Mouse (Mus musculus) thymus, adult 2 months (tissue): ENCODE results near the gene Zfp706. TPM values are rescaled to one million over a fixed set of nuclear protein-coding genes. Genes with fewer than 3 reads are reported as not detected.

Experiments
- DNase-seq: peaks from one replicate; pipeline ENCODE4 v3.0.0; 2021
- H3K27ac ChIP-seq: fragments of 200-500 bp; 2 replicates; pipeline ENCODE4 v1.5.1; 2012; ENCODE audit warnings: low read length, control low read depth; ENCODE audit not compliant: control insufficient read depth, insufficient read depth
- H3K27me3 ChIP-seq: fragments of 200-500 bp; 2 replicates; pipeline ENCODE4 v1.6.1; 2012; ENCODE audit warnings: mild to moderate bottlenecking, low read length, moderate library complexity, mixed read lengths; ENCODE audit not compliant: control insufficient read depth, insufficient read depth
- H3K36me3 ChIP-seq: fragments of 200-500 bp; 2 replicates; pipeline ENCODE4 v1.6.1; 2012; ENCODE audit warnings: mild to moderate bottlenecking, low read length, moderate library complexity; ENCODE audit not compliant: control insufficient read depth, insufficient read depth
- H3K4me1 ChIP-seq: fragments of 200-500 bp; replicated peaks from 2 replicates; pipeline ENCODE4 v1.6.1; 2012; ENCODE audit warnings: low read length; ENCODE audit not compliant: control insufficient read depth, insufficient read depth
- H3K4me3 ChIP-seq: fragments of 200-500 bp; 2 replicates; pipeline ENCODE4 v1.5.1; 2012; ENCODE audit warnings: mild to moderate bottlenecking, low read length, control low read depth, moderate library complexity; ENCODE audit not compliant: control insufficient read depth, insufficient read depth
- CTCF ChIP-seq: fragments of 200-500 bp; IDR thresholded peaks from 2 replicates; pipeline ENCODE4 v1.5.1; 2012; ENCODE audit warnings: mild to moderate bottlenecking, control low read depth, low read length, moderate library complexity, borderline replicate concordance; ENCODE audit not compliant: control insufficient read depth, poor library complexity, insufficient read depth; ENCODE audit errors: extremely low read depth
- POLR2A ChIP-seq: fragments of 200-500 bp; IDR thresholded peaks from 2 replicates; pipeline ENCODE4 v1.6.1; 2012; ENCODE audit warnings: mild to moderate bottlenecking, low read length, control low read depth, moderate library complexity; ENCODE audit not compliant: control insufficient read depth, poor library complexity, insufficient read depth; ENCODE audit errors: extremely low read depth
- WGBS: fragments of 180-500 bp; shearing (Covaris S2); methylation state at CpG from one replicate; pipeline ENCODE4 v1.1.7; 2018; 5-methylcytosine and 5-hydroxymethylcytosine counted together
- polyA plus RNA-seq: library from polyadenylated mRNA; depleted of rRNA; stranded (reverse); fragments of >200 nt; gene quantifications from 2 replicates; pipeline ENCODE4 v1.2.3, GENCODE M21; 2012

Zfp706 gene
- polyA plus RNA-seq, 1 experiment, result 33.7 TPM

DNA sequence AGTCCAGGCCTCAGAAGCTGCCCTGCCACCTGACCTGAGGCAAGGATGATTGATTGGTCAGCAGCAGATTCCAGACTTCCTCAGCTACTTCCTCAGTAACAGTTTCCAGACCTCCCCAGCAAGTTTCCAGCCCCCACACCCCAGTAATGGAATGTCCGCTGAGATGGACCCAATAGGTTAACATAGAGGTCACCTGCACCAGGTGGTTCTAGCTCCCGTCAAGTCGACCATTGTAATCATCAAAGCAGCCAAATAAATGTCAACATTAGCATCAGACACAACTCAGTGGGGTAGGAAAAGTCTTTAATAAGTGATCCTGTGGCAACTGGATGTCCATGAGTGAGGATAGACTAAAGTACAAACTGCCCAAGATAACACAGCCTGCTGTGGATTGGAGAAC, 3.7 kb upstream of the Zfp706 start:
- Histone ChIP-seq H3K4me3 (no peak overlapping the region), H3K4me1 (no peaks in the 10 kb centered on the region), H3K27ac (no peak overlapping the region), H3K36me3 (no peaks in the 10 kb centered on the region), H3K27me3 (no peaks in the 10 kb centered on the region)
- no peak for DNase-seq
- 84% methylated on average over 3 of the region's 3 CpGs for WGBS
- TF ChIP-seq CTCF (no peak), POLR2A (no peak)

DNA sequence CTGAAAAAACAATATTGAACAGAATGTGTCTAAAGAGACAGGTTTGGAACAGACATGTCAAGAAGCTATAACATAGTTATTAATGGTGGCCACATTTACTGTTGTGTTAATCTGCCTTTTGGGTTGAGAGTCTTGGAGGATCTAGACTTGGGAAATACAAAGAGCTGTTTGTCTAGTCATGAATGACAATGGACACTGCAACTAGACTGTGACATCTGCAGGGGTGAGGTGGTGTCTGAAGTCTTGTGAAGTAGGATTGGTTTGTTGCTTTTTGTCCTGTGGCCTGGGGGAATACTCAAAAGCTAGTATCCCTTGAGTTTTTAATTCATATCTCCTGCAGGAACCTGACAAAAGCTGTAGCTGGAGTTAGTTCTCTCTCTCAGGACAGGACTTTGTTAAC, 973 bp upstream of the Zfp706 start:
- peaks cover 4% of the 10 kb centered on the region for H3K4me1 ChIP-seq
- H3K27me3 ChIP-seq, result no peaks in the 10 kb centered on the region
- DNase-seq, result no peak
- no peak overlapping the region for H3K4me3 ChIP-seq
- no peak overlapping the region for H3K27ac ChIP-seq
- TF ChIP-seq CTCF, result no peak
- TF ChIP-seq POLR2A, result no peak
- H3K36me3 ChIP-seq, result no peaks in the 10 kb centered on the region; the same call in 1 of the 2 replicates

DNA sequence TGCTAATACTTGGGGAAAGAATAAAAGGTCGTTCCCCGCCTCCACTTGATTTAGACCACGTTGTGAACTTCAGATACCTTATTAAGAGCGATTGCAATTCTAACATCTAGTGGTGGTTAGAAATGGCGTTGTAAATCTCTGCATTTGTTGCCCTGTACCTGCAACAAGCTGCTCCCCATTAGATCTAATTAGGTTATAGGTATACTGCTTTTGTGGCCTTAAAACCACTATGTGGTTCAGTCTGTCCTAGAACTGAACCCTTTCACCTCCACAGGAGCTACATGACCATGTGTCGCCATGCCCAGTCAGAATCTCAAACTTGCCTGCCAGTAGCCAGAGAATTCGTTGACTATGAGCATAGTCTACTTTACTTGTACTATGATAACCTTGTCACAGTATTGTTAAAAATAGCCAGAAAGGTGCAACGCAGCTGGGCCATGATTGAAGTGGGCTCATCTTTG, 416 bp upstream of the Zfp706 start:
- Histone ChIP-seq H3K4me1 (peaks cover 4% of the 10 kb centered on the region), H3K36me3 (peaks cover 3% of the 10 kb centered on the region), H3K27me3 (no peaks in the 10 kb centered on the region), H3K27ac (no peak overlapping the region; the same call in 1 of the 2 replicates), H3K4me3 (peak overlapping the region; percentile 90)
- WGBS, result 32% methylated on average over 8 of the region's 8 CpGs
- no peak for DNase-seq
- no peak for TF ChIP-seq CTCF
- no peak for TF ChIP-seq POLR2A

DNA sequence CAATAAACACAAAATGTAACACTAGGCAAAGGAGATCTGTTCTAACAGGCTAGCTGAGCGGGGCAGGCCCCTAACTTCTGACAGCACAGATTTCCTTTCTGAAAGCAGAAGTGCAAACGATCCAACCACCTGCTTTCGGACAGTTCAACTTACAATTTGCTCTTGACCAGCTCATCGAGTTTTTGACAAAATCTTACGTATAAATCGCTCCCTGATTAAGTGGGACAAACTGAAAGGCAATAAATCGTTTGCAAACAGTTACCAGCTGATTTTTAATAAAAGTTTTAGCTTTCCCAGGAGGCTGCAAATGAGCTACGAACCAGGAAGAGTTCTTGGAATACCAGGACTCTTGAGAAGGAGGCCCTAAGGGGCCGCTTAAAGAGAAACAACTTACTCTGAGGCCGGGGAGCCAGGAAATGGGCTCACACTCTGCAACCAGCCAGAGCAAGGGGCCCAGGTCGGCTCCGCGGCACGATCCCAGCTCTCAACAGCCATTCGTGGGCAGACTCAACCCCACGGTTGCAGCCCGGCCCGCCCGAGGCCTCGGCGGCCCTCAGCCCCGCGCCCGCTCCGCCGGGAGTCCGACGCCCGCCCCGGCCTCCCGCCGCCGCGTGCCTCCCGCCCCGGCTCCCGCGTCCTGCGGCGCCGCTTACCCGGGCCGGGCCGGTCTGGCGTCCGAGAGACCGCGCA, 953 bp downstream of the Zfp706 start:
- DNase-seq, result peak; percentile 44
- H3K27ac ChIP-seq, result peak overlapping the region; percentile 52
- H3K27me3 ChIP-seq, result no peaks in the 10 kb centered on the region
- under 1% methylated on average over 42 of the region's 48 CpGs for WGBS
- peaks cover 4% of the 10 kb centered on the region for H3K4me1 ChIP-seq
- peak overlapping the region; percentile 74 for H3K4me3 ChIP-seq
- TF ChIP-seq CTCF (no peak), POLR2A (no peak)
- H3K36me3 ChIP-seq, result peaks cover 17% of the 10 kb centered on the region

DNA sequence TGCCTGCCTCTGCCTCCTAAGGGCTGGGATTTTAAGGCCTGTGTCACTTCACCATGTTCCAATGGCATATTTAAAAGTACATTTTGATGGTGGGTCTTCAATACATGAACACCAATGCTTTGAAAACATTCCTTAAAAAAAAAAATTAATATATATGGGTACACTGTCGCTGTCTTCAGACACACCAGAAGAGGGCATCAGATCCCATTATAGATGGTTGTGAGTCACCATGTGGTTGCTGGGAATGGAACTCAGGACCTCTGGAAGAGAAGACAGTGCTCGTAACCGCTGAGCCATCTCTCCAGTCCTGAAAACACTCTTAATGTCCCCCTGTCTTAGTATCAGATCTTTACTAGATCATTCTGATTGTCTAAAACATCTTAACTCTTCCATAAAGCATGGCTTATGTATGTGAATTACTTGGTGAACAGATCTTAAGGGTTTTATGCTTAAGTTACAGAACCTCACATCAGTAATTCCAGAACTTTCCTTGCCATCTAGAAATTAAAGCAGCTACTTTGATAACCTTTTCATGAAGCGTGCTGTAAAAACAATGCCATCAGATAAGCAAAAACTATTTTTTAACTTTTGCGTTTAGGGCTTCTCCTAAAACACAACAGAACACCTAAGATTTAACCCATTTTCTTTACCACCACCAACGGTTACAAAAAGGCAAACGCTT, 1.6 kb downstream of the Zfp706 start:
- H3K4me3 ChIP-seq, result peak overlapping the region; percentile 74; the same call in 1 of the 2 replicates
- WGBS, result 30% methylated on average over 7 of the region's 7 CpGs
- TF ChIP-seq CTCF (no peak), POLR2A (no peak)
- no peaks in the 10 kb centered on the region for H3K27me3 ChIP-seq
- no peak overlapping the region for H3K27ac ChIP-seq
- H3K4me1 ChIP-seq, result peaks cover 4% of the 10 kb centered on the region
- peaks cover 24% of the 10 kb centered on the region for H3K36me3 ChIP-seq
- DNase-seq, result no peak

DNA sequence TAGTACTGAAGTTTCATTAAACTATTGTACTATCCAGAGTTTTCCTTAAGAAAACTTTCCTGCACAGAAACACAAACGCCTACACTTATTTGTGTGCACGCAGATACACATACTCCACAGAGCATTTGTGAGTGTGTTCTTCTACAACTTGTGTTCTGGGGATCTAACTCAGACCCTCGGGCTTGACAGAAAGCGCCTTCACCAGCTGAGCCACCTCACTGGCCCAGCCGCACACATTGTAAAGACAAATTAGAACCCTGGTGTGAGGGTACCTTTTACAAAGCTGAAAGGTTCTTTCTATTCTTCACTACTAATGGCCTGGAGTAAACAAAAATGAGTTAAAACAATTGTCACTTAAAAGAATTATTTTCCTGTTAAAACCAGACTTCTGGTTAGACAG, 2.7 kb downstream of the Zfp706 start:
- 74% methylated on average over 5 of the region's 5 CpGs for WGBS
- DNase-seq, result no peak
- TF ChIP-seq CTCF (no peak), POLR2A (no peak)
- Histone ChIP-seq H3K27ac (no peak overlapping the region), H3K27me3 (no peaks in the 10 kb centered on the region), H3K36me3 (peaks cover 35% of the 10 kb centered on the region), H3K4me1 (peaks cover 4% of the 10 kb centered on the region), H3K4me3 (no peak overlapping the region)
